Mouse (Mus musculus) neural tube, embryonic 11.5 days (tissue): ENCODE data around the gene Icmt. TPM values are rescaled to one million over a fixed set of nuclear protein-coding genes. Genes with fewer than 3 reads are reported as not detected.

Experiments used
- ATAC-seq: fragments of 200-750 bp; cut with Nextera tagmentation; 2 replicates; pipeline ENCODE4 v1.8.0; 2017; ENCODE audit warnings: moderate number of reproducible peaks, mild to moderate bottlenecking, moderate TSS enrichment, moderate library complexity; ENCODE audit not compliant: insufficient read depth, low FRiP score, low TSS enrichment
- DNase-seq: peaks from one replicate; pipeline ENCODE4 v3.0.0-alpha.2; 2015; ENCODE audit warnings: low spot score
- H3K27ac ChIP-seq: fragments of 300-500 bp; sonication (generic); 2 replicates; pipeline ENCODE4 v1.5.1; 2014; ENCODE audit warnings: low read depth, mild to moderate bottlenecking, low read length
- H3K27me3 ChIP-seq: fragments of 300-500 bp; sonication (generic); 2 replicates; pipeline ENCODE4 v1.6.1; 2014; ENCODE audit warnings: mild to moderate bottlenecking, low read length, mixed read lengths; ENCODE audit not compliant: control insufficient read depth, insufficient read depth
- H3K36me3 ChIP-seq: fragments of 300-500 bp; sonication (generic); 2 replicates; pipeline ENCODE4 v1.6.1; 2014; ENCODE audit warnings: mild to moderate bottlenecking, low read length, moderate library complexity, mixed read lengths; ENCODE audit not compliant: control insufficient read depth, insufficient read depth
- H3K4me1 ChIP-seq: fragments of 300-500 bp; sonication (generic); 2 replicates; pipeline ENCODE4 v1.6.1; 2014; ENCODE audit warnings: low read length, mixed read lengths; ENCODE audit not compliant: control insufficient read depth, insufficient read depth
- H3K4me2 ChIP-seq: fragments of 300-500 bp; sonication (generic); 2 replicates; pipeline ENCODE4 v1.6.1; 2014; ENCODE audit warnings: low read depth, mild to moderate bottlenecking, moderate library complexity
- H3K4me3 ChIP-seq: fragments of 300-500 bp; sonication (generic); 2 replicates; pipeline ENCODE4 v1.5.1; 2014; ENCODE audit warnings: low read depth, low read length
- H3K9ac ChIP-seq: fragments of 300-500 bp; sonication (generic); 2 replicates; pipeline ENCODE4 v1.6.1; 2014; ENCODE audit warnings: mild to moderate bottlenecking, low read length
- H3K9me3 ChIP-seq: fragments of 300-500 bp; sonication (generic); 2 replicates; pipeline ENCODE4 v1.6.1; 2016; ENCODE audit warnings: low read length; ENCODE audit not compliant: control insufficient read depth
- WGBS: fragments of 180-500 bp; shearing (Covaris S2); extraction: QIAGEN DNeasy Blood & Tissue Kit; methylation state at CpG from one replicate; pipeline ENCODE4 v1.1.7; 2014; 5-methylcytosine and 5-hydroxymethylcytosine counted together
- polyA plus RNA-seq: library from polyadenylated mRNA; unstranded; fragments of >200 nt; fragmentation: Nextera tagmentation; extraction: Ambion mirVana; gene quantifications from 2 replicates; pipeline ENCODE4 v1.2.1, GENCODE M21; 2014

Icmt gene
- polyA plus RNA-seq, 1 experiment from 2014 or later, result 31.3 TPM

DNA sequence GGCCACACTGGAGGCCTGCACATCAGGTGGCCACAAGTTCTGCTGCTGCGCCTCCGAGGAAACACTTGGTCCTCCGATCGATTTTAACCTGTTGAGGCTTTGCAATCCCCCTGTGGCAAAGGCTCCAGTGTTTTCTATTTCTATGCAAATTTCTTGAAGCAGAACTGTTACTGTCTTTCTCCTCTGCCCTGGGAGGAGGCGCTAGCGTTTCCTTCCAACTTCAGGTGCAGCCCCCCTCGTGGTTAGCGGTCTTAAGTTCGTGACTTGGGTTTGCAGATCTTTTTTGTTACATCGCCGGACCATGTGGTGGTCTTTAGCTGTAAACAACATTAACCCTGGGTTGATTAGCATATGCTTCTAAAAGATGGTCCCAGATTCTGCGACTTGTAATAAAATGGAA, 36.6 kb downstream of the Icmt start:
- H3K4me2 ChIP-seq, result no peak overlapping the region
- peaks cover 2% of the 10 kb centered on the region; the same call in 1 of the 2 replicates for H3K4me1 ChIP-seq
- no peaks in the 10 kb centered on the region for H3K9me3 ChIP-seq
- peaks cover 14% of the 10 kb centered on the region for H3K27me3 ChIP-seq
- ATAC-seq (no peak), DNase-seq (no peak)
- no peak overlapping the region for H3K27ac ChIP-seq
- 94% methylated on average over 12 of the region's 12 CpGs for WGBS
- H3K36me3 ChIP-seq, result peaks cover 27% of the 10 kb centered on the region
- H3K4me3 ChIP-seq, result no peak overlapping the region
- no peak overlapping the region for H3K9ac ChIP-seq

DNA sequence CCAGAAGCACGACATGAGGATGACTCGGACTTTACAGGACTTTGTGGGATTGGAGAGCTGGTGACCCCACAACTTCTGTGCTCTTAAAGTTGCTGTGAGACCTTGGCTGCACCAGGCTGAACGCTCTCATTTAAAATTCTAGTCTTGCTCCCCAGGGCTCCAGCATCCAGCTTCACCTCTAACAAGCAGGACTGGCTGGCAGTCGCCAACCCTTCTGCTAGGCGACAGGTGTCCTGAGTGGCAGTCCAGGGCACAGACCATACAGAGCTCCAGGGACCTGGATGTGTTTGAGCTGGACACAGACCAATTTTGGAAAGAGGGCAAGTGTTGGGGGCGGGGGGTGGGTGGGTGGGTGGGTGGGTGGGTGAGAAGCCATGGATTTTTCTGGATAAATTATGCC, 40.7 kb downstream of the Icmt start:
- Histone ChIP-seq H3K27ac (no peak overlapping the region), H3K4me2 (no peak overlapping the region), H3K9me3 (no peaks in the 10 kb centered on the region), H3K27me3 (peaks cover 40% of the 10 kb centered on the region), H3K4me1 (peaks cover 14% of the 10 kb centered on the region), H3K36me3 (peaks cover 9% of the 10 kb centered on the region), H3K4me3 (no peak overlapping the region), H3K9ac (no peak overlapping the region)
- WGBS, result 28% methylated on average over 6 of the region's 6 CpGs
- DNase-seq (no peak), ATAC-seq (no peak)

DNA sequence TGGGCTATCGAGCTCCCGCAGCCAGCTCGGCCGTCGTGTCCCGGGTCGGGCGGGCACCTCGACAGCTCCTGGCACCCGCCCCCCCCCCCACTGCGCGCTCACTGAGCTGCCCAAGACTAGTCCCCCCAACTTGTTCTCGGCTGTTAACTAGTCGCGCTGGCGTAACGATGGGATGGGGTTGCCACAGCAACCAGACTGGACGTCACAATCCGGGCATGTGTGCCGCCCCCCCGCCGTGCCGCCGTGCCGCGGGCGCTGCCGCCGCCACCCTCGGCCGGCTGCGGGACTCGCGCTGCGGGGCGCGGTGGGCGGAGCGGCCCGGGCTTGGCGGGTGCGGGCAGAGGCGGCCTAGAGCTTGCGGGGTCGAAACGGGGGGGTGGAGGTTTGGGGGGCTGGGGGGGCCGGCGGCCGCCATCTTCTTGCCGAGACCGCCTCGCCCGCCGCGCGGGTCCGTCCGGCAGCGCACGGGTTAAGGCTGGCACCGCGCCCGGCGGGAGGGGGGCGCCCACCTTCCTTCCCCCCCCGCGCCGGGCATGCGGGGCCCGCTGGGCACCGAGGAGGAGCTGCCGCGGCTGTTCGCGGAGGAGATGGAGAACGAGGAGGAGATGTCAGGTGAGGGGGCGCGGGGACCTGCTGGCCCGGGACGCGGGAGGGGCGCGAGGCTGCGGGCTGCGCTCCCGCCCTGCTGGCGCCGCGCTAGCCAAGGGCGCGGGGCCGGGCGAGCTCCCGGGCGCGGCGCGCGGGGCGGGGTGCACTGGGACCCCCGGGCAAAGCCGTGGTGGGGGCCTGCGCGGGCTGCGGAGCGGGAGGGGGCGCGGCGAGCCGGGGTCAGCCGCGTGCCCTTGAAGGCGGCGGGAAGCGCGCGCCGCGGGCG, 41.6 kb downstream of the Icmt start, which contains the start of gene Chd5:
TSS of gene Chd5 (plus strand) at position 233 of the 874 bp plus-strand sequence.
- peak within 1 kb of the TSS; percentile 54 for H3K4me3 ChIP-seq
- no peaks in the 10 kb centered on the region for H3K9me3 ChIP-seq
- peaks cover 14% of the 10 kb centered on the region for H3K4me1 ChIP-seq
- 1% methylated on average over 43 of the region's 120 CpGs for WGBS
- DNase-seq (no peak), ATAC-seq (0 out of 2 replicates have a peak, but pooled peaks have one; percentile 21)
- peaks cover 3% of the 10 kb centered on the region; the same call in 1 of the 2 replicates for H3K36me3 ChIP-seq
- H3K4me2 ChIP-seq, result peak within 1 kb of the TSS; percentile 95
- peak within 1 kb of the TSS; percentile 60 for H3K9ac ChIP-seq
- H3K27me3 ChIP-seq, result peaks cover 40% of the 10 kb centered on the region
- H3K27ac ChIP-seq, result no peak within 1 kb of the TSS

DNA sequence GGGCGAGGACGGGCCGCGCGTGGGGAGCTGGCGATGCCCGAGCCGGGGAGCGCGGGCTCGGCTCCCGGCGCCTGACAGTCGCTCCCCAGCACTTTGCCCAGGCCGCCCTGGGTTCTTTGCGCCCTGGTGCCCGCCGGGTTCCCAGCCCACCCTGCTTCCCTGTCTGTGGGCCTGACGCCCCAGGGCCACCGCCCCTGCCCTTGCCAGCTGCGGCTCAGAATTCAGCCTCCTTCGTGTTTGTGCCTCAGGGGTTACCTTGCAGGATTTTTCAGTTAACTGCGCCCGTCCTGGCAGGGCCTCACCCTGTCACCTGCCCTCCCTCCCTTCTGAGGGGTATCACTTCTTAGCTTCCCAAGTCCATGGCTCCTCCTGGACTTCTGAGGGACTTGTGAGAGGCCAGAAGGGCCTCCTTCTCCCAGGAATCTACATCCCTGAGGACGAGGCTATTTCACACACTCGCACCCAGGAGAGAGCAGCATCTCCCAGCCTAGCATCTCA, 42.3 kb downstream of the Icmt start:
- Histone ChIP-seq H3K9me3 (no peaks in the 10 kb centered on the region), H3K9ac (peak overlapping the region; percentile 60), H3K4me3 (peak overlapping the region; percentile 54), H3K4me1 (peaks cover 14% of the 10 kb centered on the region), H3K27me3 (peaks cover 40% of the 10 kb centered on the region), H3K36me3 (peaks cover under 1% of the 10 kb centered on the region; the same call in 1 of the 2 replicates), H3K4me2 (peak overlapping the region; percentile 95), H3K27ac (no peak overlapping the region)
- ATAC-seq (no peak), DNase-seq (no peak)
- 1% methylated on average over 20 of the region's 26 CpGs for WGBS

DNA sequence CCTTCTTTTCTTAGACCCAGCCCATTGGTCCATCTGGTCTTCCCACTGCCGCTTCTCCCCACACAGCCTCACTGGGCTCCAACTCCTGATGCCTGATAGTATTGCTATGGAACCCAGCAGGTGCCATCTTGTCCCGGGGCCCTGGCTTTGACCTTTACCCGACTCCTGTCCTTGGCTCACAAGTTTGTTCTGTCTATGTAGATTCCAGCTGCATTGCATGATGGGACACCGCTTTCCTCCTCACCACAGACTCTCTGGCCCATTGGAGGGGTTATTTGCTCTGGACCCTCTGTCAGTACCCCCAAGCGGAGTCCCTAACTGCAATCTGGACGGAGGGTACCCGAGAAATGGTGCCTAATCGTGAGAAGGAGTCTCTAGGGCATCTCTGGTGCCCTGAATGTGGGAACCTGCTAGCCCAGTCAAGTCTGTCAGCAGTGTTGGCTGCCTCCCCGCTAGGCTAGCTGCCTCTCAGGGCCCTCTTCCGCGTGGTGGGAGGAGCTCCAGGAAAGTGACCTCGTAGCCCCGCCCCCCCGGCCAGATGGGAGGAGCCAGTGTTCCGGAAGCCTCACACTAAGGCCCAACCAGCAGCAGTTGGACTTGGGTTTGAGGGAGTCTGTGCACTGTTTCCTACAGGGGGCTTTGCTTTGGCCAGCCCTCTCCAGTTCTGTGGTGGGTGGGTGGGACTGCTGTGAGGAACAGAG, 43.7 kb downstream of the Icmt start:
- no peak for ATAC-seq
- H3K9ac ChIP-seq, result no peak overlapping the region
- no peaks in the 10 kb centered on the region for H3K36me3 ChIP-seq
- H3K27me3 ChIP-seq, result peaks cover 40% of the 10 kb centered on the region
- no peak overlapping the region for H3K4me3 ChIP-seq
- peaks cover 14% of the 10 kb centered on the region for H3K4me1 ChIP-seq
- no peak overlapping the region for H3K4me2 ChIP-seq
- H3K9me3 ChIP-seq, result no peaks in the 10 kb centered on the region
- H3K27ac ChIP-seq, result no peak overlapping the region
- DNase-seq, result no peak
- WGBS, result 32% methylated on average over 15 of the region's 15 CpGs

DNA sequence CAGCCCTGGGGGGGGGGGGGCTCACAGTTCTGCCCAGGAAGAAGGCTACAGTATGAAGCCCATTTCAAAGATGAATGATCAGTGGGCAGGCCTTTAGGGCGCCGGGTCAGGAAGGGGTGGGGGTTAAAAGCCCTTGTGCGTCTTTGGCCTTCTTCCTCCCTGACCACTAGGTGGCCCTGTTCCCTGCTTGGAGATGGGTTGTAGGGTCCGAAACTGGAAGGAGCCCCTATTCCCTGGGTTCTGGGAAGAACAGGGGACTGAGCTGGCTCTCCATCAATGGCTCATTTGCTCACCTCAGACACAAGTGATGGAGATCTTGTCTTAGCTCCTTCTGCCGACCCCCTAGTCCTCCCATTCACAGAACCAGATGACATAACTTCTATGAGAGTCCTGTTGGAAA, 46.3 kb downstream of the Icmt start:
- no peak for ATAC-seq

DNA sequence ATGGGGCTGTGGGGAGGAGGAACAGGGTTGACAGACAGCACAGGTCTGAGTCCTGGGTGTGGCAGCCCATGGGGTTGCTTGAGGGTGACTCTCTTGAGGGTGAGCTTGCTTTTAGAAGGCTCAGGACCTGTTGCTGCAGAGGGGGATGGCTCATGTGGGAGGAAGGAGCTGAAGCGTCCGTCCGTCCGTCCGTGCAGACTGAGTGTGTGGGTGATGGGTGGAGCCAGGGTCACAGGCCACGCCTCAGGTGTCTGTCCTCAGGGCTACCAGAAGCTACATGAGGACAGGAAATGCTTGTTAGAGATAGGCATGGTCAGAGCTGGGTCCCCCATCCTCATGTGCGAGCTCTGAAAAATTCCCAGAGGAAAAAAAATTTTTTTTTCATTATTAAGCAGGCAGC, 47.6 kb downstream of the Icmt start:
- Histone ChIP-seq H3K27ac (no peak overlapping the region), H3K9ac (no peak overlapping the region), H3K4me1 (peaks cover 2% of the 10 kb centered on the region; the same call in 1 of the 2 replicates), H3K27me3 (peaks cover 16% of the 10 kb centered on the region), H3K36me3 (no peaks in the 10 kb centered on the region), H3K4me2 (no peak overlapping the region), H3K4me3 (no peak overlapping the region), H3K9me3 (no peaks in the 10 kb centered on the region)
- ATAC-seq (no peak), DNase-seq (no peak)
- 73% methylated on average over 7 of the region's 7 CpGs for WGBS

More for the DNA sequence above, 46.3 kb downstream of the Icmt start:
- Histone ChIP-seq H3K4me3 (no peak overlapping the region), H3K9me3 (no peaks in the 10 kb centered on the region), H3K36me3 (no peaks in the 10 kb centered on the region), H3K4me1 (peaks cover 14% of the 10 kb centered on the region), H3K4me2 (no peak overlapping the region), H3K9ac (no peak overlapping the region), H3K27me3 (peaks cover 29% of the 10 kb centered on the region), H3K27ac (no peak overlapping the region)
- DNase-seq, result peak; percentile 53
- WGBS, result 13% methylated on average over 5 of the region's 5 CpGs

DNA sequence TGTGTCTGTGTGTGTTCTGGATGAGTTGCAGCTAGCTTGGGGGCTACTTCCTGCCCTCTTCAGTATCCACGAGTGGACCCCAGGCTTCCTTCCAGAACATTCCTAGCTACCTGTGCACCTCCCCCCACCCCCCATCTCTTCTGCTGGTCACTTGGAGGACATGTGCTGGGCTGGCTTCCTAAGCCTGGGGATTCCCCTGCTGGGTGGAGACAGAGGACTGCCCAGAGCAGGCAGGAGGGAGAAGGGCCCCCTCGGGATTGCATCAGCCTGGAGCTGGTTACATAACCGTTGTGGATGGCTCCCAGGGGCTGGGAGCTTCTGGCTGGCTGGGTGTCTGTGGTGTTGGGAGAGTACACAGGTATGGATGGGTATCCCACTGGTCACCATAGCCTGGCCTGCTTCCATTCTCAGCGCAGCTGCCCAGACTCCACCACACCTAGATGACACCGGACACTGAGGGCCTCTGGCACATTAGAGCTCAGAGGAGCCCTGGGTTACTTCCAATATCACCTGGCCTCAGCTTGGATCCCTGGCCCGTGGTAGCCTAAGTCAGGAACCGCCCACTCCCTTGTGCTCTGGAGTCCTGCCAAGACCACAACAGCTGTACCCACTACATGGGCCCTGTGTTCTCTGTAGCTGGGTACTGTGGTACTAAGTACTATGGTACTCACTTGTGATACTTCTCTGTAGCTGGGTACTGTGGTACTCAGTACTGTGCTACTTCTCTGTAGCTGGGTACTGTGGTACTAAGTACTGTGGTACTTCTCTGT, 48.3 kb downstream of the Icmt start:
- no peak overlapping the region for H3K9ac ChIP-seq
- H3K27me3 ChIP-seq, result peaks cover 9% of the 10 kb centered on the region
- DNase-seq (no peak), ATAC-seq (no peak)
- 59% methylated on average over 7 of the region's 7 CpGs for WGBS
- no peaks in the 10 kb centered on the region for H3K36me3 ChIP-seq
- H3K4me2 ChIP-seq, result no peak overlapping the region
- H3K4me3 ChIP-seq, result no peak overlapping the region
- no peaks in the 10 kb centered on the region for H3K4me1 ChIP-seq
- H3K9me3 ChIP-seq, result no peaks in the 10 kb centered on the region
- no peak overlapping the region for H3K27ac ChIP-seq
